Mouse (Mus musculus) testis, adult 2 months (tissue): ENCODE measurements around the gene Ercc2. TPM values are rescaled to one million over a fixed set of nuclear protein-coding genes. Genes with fewer than 3 reads are reported as not detected.

Source experiments
- H3K27ac ChIP-seq: fragments of 200-500 bp; 2 replicates; pipeline ENCODE4 v1.5.1; 2012; ENCODE audit warnings: low read depth, low read length; ENCODE audit not compliant: control insufficient read depth, insufficient read depth
- H3K27me3 ChIP-seq: fragments of 200-500 bp; 2 replicates; pipeline ENCODE4 v1.6.1; 2012; ENCODE audit warnings: mild to moderate bottlenecking, low read length, moderate library complexity; ENCODE audit not compliant: control insufficient read depth, insufficient read depth
- H3K36me3 ChIP-seq: fragments of 200-500 bp; 2 replicates; pipeline ENCODE4 v1.6.1; 2012; ENCODE audit warnings: mild to moderate bottlenecking, low read length; ENCODE audit not compliant: control insufficient read depth, insufficient read depth
- H3K4me1 ChIP-seq: fragments of 200-500 bp; 2 replicates; pipeline ENCODE4 v1.6.1; 2012; ENCODE audit warnings: low read length; ENCODE audit not compliant: control insufficient read depth, insufficient read depth
- H3K4me3 ChIP-seq: fragments of 200-500 bp; 2 replicates; pipeline ENCODE4 v1.5.1; 2012; ENCODE audit warnings: low read depth, mild to moderate bottlenecking, low read length, moderate library complexity, mixed read lengths; ENCODE audit not compliant: control insufficient read depth
- CTCF ChIP-seq: fragments of 200-500 bp; IDR thresholded peaks from 2 replicates; pipeline ENCODE4 v1.5.1; 2012; ENCODE audit warnings: low read depth, mild to moderate bottlenecking, inconsistent platforms, low read length, moderate library complexity; ENCODE audit not compliant: control insufficient read depth, insufficient read depth, insufficient replicate concordance
- POLR2A ChIP-seq: fragments of 200-500 bp; IDR thresholded peaks from 2 replicates; pipeline ENCODE4 v1.6.1; 2012; ENCODE audit warnings: low read depth, mild to moderate bottlenecking, inconsistent platforms, low read length, moderate library complexity; ENCODE audit not compliant: control insufficient read depth
- polyA plus RNA-seq: library from polyadenylated mRNA; depleted of rRNA; stranded (reverse); fragments of >200 nt; gene quantifications from 2 replicates; pipeline ENCODE4 v1.2.3, GENCODE M21; 2012

The Ercc2 gene
- polyA plus RNA-seq, 1 experiment = 53.3 TPM

DNA sequence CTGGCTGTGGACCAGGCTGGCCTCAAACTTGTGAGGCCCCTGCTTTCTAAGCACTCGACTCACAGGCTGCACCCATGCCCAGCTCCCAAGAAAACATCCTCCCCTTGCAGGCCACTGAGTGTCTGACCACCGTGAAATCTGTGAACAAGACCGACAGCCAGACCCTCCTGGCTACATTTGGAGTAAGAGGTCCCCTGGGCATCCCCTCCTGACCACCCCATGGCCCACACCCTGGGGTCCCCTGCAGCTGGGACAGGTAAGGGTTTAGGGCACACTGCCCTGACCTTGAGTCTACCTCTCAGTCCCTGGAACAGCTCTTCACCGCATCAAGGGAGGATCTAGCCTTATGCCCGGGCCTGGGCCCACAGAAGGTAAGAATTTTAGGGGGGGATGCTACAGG, 26.8 kb upstream of the Ercc2 start:
- no peaks in the 10 kb centered on the region; the same call in 1 of the 2 replicates for H3K36me3 ChIP-seq
- H3K4me1 ChIP-seq = peaks cover 13% of the 10 kb centered on the region
- TF ChIP-seq POLR2A = no peak
- TF ChIP-seq CTCF = no peak
- no peak overlapping the region for H3K4me3 ChIP-seq
- no peak overlapping the region for H3K27ac ChIP-seq
- H3K27me3 ChIP-seq = no peaks in the 10 kb centered on the region

DNA sequence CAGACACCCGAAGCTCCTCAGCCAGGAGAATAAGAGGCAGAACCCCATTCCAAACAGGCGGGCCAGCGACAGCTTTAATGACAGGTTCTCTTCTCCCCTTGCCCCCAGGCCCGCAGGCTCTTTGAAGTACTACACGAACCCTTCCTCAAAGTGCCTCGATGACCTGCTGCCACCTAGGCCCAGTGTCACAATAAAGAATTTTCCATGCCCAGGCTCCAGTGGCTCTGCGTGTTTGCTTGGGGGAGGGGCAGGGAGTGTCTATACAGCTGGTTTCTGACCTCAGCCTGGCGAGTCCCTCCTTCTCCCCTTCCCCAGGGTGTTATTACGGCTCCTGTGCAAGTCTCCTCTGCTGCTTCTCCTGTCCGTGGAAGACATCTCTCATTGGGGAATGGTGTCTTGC, 25.5 kb upstream of the Ercc2 start:
- Histone ChIP-seq H3K36me3 (no peaks in the 10 kb centered on the region; the same call in 1 of the 2 replicates), H3K27ac (no peak overlapping the region), H3K4me3 (no peak overlapping the region), H3K4me1 (peaks cover 26% of the 10 kb centered on the region), H3K27me3 (no peaks in the 10 kb centered on the region)
- TF ChIP-seq CTCF = no peak
- TF ChIP-seq POLR2A = no peak

DNA sequence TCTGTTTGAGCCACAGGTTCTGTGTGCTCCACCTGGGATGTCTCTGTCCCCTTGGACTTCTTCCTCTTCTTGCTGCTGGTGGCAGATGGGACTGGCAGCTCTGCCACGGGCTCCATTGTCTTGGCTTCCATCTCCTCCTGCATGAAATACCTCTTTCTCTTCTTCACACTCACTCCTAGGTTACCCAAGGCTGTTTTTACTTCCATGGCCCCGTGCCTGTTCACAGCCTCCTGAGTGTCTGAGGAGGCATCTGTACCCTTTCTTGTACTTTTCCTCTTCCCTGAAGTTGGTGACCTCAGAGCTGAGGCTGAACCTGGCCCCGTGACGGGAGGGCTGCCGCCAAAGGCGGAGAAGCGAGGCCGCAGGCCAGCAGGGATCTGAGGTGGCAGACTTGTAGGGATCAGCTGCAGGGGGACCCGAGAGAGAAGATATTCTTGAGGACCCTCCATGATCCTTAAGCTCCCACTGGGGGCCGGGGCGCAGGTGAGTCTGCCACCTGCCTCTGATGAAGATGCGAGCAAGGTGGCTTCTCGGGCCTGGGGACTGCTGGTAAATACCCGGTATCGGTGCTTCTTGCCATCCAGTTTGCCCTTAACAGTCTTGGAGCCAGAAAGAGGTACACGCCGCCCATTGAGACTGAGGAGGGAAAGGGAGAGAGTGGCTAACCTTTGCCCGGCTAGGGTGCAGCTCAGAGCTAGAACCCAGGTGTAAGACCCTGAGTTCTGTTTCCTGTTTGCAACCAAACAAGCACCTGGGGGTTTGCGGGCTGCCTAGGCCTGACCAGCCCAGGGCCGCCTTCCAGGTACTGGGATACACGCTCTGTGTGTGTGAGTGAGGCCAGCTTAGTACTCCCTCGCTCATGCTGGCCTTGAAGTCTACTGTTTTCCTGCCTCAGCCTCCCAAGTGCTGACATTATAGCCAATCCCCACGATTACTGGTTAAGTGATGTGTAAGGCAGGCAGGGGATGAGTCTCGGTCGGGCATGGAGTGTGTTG, 24.1 kb upstream of the Ercc2 start:
- H3K4me1 ChIP-seq = peaks cover 40% of the 10 kb centered on the region

DNA sequence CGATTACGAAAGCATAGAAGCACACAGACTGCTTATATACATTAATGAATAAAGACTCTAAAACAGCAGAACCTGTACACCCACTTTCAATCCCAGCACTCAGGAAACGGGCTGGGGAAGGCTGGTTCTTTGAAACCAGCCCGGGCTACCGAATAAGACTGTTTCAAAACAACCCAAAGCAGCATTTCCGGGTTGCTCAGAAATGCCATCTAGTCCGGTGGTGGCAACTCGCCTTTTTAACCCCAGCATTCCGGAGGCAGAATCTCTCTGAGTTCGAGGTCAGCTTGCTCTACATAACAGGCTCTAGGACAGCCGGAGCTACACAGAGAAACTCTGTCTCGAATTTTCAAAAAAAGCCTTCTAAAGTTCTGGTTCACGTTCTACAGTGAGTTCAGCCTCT, 23.2 kb upstream of the Ercc2 start:
- Histone ChIP-seq H3K27ac (no peak overlapping the region), H3K4me3 (peak overlapping the region; percentile 30), H3K4me1 (peaks cover 41% of the 10 kb centered on the region), H3K27me3 (no peaks in the 10 kb centered on the region), H3K36me3 (no peaks in the 10 kb centered on the region; the same call in 1 of the 2 replicates)
- TF ChIP-seq POLR2A = no peak
- no peak for TF ChIP-seq CTCF

More for the DNA sequence above, 24.1 kb upstream of the Ercc2 start:
- H3K4me3 ChIP-seq = no peak overlapping the region
- no peak for TF ChIP-seq POLR2A
- TF ChIP-seq CTCF = no peak
- no peaks in the 10 kb centered on the region; the same call in 1 of the 2 replicates for H3K36me3 ChIP-seq
- H3K27me3 ChIP-seq = no peaks in the 10 kb centered on the region
- no peak overlapping the region for H3K27ac ChIP-seq

DNA sequence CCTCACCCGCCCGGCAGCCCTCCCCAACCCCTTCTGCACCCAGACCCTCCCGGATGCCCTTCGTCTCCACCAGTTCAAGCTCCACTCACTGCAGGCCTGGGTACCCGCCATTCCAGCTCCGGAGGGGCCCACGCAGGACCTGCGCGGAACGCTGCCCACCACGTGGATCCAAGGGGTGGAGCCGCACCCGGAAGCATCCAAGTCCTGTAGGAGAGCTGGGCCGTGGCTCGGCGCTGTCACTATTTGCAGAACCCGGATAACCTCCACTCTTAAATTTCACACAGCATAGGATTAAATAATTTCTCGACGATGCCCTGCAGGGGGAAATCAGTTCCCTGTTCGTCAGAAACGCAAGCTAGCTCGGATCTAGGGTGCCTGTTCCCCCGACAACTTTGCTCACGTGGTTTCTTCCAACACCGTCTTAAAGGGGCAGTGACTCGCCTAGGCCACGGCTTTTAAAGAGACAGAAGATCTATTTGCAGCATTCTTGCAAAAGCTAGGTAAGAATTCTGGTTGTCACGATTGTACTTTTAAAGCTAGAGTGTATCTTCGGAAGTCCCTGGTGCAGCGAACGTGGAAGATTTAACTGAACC, 22.4 kb upstream of the Ercc2 start, which contains the start of the genes Cd3eap and Ppp1r13l:
Gene Cd3eap (minus strand): TSS at position 185 of the 593 bp plus-strand sequence.
Gene Ppp1r13l (plus strand): TSS at position 451 of the 593 bp plus-strand sequence.
- Histone ChIP-seq H3K4me1 (peaks cover 44% of the 10 kb centered on the region), H3K27ac (peak within 1 kb of the TSS; percentile 86), H3K27me3 (no peaks in the 10 kb centered on the region), H3K4me3 (peak within 1 kb of the TSS; percentile 89), H3K36me3 (no peaks in the 10 kb centered on the region; the same call in 1 of the 2 replicates)
- TF ChIP-seq POLR2A (peak; percentile 69; the same call in 1 of the 2 replicates), CTCF (no peak)

DNA sequence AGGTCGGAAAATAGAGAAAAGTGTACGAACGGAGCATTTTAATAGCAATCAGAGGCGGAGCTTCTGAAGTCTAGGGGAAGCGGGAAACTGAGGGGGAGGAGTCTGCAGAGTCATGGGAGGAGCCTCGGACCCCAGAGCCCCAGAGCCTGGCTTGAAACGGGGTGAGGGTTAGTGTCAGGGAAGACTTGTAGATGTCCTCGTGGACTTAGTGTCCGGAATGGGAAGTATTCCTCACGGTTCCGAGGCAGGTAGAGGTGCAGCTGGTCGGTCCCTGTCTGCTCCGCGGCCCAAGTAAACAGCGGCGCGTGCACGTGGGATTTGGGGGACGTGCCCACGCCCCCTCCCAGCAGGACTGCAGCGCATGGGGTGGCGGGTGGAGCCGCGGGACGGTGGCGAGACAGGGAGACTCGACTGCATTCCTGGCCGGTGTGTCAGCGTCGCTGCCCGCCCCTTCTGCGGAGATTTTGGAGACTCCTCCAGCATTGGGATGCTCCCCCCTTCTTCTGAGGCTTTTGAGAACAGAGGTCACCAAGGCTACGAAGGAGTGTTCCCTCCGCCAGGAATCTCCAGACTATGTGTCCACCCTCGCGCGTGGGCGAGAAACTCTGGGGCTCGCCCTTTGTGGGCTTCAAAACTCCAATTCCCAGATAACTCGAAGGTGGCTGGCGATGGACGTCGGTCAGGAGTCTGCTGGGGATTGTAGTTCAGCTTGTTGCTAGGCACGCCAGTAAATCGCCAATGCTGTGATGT, 21.7 kb upstream of the Ercc2 start:
- H3K4me3 ChIP-seq = peak overlapping the region; percentile 89
- H3K27ac ChIP-seq = peak overlapping the region; percentile 86
- no peaks in the 10 kb centered on the region for H3K27me3 ChIP-seq
- TF ChIP-seq POLR2A (no peak), CTCF (no peak)
- H3K36me3 ChIP-seq = no peaks in the 10 kb centered on the region; the same call in 1 of the 2 replicates
- H3K4me1 ChIP-seq = peaks cover 49% of the 10 kb centered on the region

DNA sequence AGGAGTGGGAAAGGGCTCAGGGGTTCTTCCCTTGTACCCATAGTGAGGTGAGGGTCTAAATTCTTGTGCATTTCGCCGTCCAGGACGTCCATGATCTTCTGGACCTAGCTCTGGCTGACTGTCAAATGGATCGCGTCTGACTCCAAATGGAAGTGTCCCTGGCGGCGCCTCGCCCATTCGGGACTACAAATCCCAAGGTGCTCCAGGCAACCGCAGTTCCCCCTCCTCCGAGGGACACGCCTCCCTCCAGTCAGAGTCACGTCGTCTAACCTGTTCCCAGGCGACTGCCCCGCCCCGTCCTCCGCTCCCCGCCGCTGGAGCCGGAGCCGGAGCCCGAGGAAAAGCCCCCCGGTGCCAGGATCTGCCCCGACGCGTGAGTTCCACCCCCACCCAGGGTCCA, 20.9 kb upstream of the Ercc2 start:
- peak overlapping the region; percentile 89 for H3K4me3 ChIP-seq
- TF ChIP-seq CTCF = no peak
- TF ChIP-seq POLR2A = no peak
- H3K27me3 ChIP-seq = no peaks in the 10 kb centered on the region
- peaks cover 54% of the 10 kb centered on the region for H3K4me1 ChIP-seq
- H3K27ac ChIP-seq = no peak overlapping the region
- no peaks in the 10 kb centered on the region; the same call in 1 of the 2 replicates for H3K36me3 ChIP-seq
